Mouse (Mus musculus) limb, embryonic 10.5 days (tissue): Measurements from ENCODE around the gene Has1. TPM values are rescaled to one million over a fixed set of nuclear protein-coding genes. Genes with fewer than 3 reads are reported as not detected.

Experiments used
- DNase-seq: peaks from one replicate; pipeline ENCODE4 v3.0.0-alpha.2; 2017; ENCODE audit warnings: low spot score
- H3K27ac ChIP-seq: fragments of 300-500 bp; sonication (generic); 2 replicates; pipeline ENCODE4 v1.5.1; 2016; ENCODE audit warnings: mild to moderate bottlenecking
- H3K27me3 ChIP-seq: fragments of 300-500 bp; sonication (generic); 2 replicates; pipeline ENCODE4 v1.6.1; 2016; ENCODE audit warnings: low read depth, mild to moderate bottlenecking; ENCODE audit not compliant: poor library complexity, severe bottlenecking
- H3K36me3 ChIP-seq: fragments of 300-500 bp; sonication (generic); 2 replicates; pipeline ENCODE4 v1.6.1; 2016; ENCODE audit warnings: mild to moderate bottlenecking, moderate library complexity
- H3K4me1 ChIP-seq: fragments of 300-500 bp; sonication (generic); 2 replicates; pipeline ENCODE4 v1.6.1; 2016
- H3K4me3 ChIP-seq: fragments of 300-500 bp; sonication (generic); 2 replicates; pipeline ENCODE4 v1.5.1; 2016; ENCODE audit warnings: mild to moderate bottlenecking, moderate library complexity
- H3K9me3 ChIP-seq: fragments of 300-500 bp; sonication (generic); replicated peaks from 2 replicates; pipeline ENCODE4 v1.6.1; 2016; ENCODE audit warnings: mild to moderate bottlenecking
- WGBS: fragments of 180-500 bp; shearing (Covaris S2); methylation state at CpG from one replicate; pipeline ENCODE4 v1.1.7; 2016; 5-methylcytosine and 5-hydroxymethylcytosine counted together
- polyA plus RNA-seq: library from polyadenylated mRNA; unstranded; fragments of >200 nt; fragmentation: Nextera tagmentation; extraction: Ambion mirVana; gene quantifications from 2 replicates; pipeline ENCODE4 v1.2.1, GENCODE M21; 2016

Gene Has1
- 1.2 and 2.1 TPM in 2 replicates for polyA plus RNA-seq

DNA sequence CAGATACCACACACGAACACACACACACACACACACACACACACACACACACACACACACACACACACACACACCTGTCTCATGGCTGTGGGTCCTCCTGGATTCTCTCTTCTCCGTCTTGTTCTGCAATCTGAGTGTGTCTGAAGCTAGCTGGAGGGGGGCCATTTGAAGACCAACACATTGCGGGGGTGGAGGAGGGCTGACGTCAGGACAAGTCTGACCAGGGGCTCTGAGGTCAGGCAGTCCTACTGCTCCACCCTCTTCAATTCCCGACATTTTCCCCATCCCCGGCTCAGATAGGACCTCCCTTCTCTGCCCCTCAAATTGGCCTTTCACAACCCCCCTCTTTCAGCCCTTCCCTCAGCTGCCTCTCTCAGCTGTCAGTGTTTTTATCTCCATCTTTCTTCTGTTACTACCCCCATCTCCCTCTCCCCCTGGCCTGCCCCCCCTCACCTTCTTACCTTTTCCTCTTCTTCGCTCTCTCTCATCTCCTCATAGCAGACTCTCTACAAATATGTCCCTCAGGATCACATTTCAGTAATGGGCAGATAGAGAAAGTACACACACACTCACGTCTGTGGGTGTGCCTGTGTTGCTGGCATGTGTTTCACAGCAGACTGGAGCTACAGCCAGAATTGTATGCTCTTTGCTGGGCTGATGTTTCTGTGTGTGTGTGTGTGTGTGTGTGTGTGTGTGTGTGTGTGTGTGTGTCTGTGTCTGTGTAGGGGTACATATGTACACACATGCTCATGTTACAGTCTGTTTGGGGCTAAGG lies at the start of gene Has1:
Gene Has1, minus strand, starts transcription at position 142 of the 775 bp plus-strand sequence.
- H3K27ac ChIP-seq, result no peak within 1 kb of the TSS; the same call in 1 of the 2 replicates
- peaks cover 15% of the 10 kb centered on the region for H3K4me1 ChIP-seq
- H3K36me3 ChIP-seq, result peaks cover 2% of the 10 kb centered on the region; the same call in 1 of the 2 replicates
- peaks cover 9% of the 10 kb centered on the region for H3K27me3 ChIP-seq
- H3K4me3 ChIP-seq, result no peak within 1 kb of the TSS
- no peaks in the 10 kb centered on the region for H3K9me3 ChIP-seq
- DNase-seq, result peak; percentile 42
- 37% methylated on average over 8 of the region's 8 CpGs for WGBS

DNA sequence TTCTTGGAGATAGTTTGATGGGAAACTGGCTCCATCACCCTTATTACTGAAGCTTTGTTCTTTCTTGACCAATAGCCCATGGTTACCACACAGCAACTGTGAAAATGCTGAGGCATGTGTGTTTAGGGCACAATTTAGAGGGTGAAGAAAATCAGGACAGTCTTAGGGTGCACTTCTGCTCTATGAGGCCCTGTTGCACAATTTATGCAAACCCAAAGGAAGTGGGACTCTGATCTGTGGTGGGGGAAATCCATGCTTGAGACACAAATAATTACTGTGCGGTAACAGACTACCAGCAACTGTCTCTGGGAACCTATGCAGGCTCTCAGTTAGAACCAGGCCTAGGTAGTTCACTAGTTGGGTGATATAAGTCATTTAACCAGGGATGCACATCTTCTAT lies 45.8 kb upstream of the Has1 start:
- Histone ChIP-seq H3K27me3 (no peaks in the 10 kb centered on the region), H3K9me3 (no peaks in the 10 kb centered on the region), H3K27ac (no peak overlapping the region), H3K4me3 (no peak overlapping the region), H3K4me1 (no peaks in the 10 kb centered on the region), H3K36me3 (no peaks in the 10 kb centered on the region)
- no peak for DNase-seq
- WGBS, result 94% methylated on average over 1 of the region's 1 CpGs

DNA sequence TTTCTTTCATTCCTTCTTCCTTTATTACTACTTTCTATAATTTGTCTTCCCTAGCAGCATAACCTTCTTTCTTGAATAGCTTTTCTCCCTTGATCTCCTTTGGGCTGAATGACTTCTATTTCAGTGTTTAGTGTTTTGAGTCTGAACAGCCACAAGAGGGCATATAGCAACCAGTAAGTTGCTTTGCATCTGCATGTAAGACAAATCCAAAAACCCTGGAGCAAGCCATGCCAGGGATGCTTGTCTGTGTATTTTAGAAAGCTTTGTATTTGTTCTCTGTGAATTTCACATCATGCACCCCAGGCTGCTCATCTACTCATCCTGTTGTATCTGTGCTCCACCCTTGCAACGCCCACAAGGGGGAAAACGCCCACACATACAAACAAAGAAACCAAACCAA lies 44.3 kb upstream of the Has1 start:
- WGBS, result 85% methylated on average over 2 of the region's 2 CpGs

DNA sequence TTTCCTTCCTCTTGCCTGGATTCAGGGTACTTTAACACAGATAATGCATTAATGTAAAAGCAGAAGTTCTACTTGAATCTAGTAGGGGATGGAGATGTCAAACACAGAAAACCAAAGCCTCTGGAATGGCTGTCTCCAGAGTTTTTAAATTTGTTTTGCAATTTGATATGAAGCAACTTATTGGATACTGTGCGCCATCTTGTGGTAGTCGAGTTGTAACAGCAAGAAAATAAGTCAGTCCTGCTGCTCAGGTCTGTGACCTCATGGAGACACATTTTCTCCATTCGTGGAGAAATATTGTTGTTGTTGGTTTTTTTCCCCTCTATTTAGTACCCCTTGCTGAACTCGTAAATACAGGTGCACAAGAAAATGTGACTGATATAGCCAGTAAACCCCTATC lies 41.0 kb upstream of the Has1 start:
- Histone ChIP-seq H3K27me3 (no peaks in the 10 kb centered on the region), H3K36me3 (no peaks in the 10 kb centered on the region), H3K27ac (no peak overlapping the region), H3K4me3 (no peak overlapping the region), H3K4me1 (no peaks in the 10 kb centered on the region), H3K9me3 (no peaks in the 10 kb centered on the region)
- 10% methylated on average over 4 of the region's 4 CpGs for WGBS
- peak; percentile 31 for DNase-seq

More for the DNA sequence above, 44.3 kb upstream of the Has1 start:
- DNase-seq, result no peak
- no peaks in the 10 kb centered on the region for H3K36me3 ChIP-seq
- H3K27me3 ChIP-seq, result no peaks in the 10 kb centered on the region
- no peaks in the 10 kb centered on the region for H3K4me1 ChIP-seq
- no peak overlapping the region for H3K27ac ChIP-seq
- no peak overlapping the region for H3K4me3 ChIP-seq
- H3K9me3 ChIP-seq, result no peaks in the 10 kb centered on the region

DNA sequence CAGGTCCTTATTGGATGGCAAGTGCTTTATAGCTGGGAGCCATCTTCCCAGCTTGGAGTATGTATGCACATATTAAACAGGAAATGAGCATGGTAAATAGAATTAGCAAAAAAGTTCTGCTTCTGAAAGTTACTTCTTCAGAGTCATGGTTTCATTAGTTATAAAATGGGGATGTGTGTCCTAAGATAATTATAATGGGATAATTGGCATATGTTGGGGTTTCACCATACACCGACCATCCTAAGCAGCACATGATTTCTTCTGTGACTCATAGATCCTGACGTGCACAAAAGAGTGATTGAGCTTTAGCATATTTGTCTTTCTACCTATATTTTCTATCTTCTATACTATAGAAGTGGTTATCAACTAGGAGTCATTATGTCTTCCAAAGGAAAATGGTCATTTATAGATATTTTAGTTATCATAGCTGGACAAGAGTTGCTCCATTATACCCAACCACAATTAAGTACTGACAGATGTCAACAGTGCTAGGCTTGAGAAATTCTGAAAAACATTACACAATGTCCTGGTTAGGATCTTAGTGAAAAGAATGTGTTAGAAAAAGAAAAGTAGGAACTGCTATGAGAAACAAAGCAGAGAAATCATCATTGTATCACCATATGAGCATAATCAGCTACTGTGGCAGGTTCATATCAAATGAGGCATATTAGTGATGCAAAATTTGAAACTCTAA lies 34.9 kb upstream of the Has1 start:
- Histone ChIP-seq H3K4me3 (no peak overlapping the region), H3K4me1 (no peaks in the 10 kb centered on the region), H3K36me3 (no peaks in the 10 kb centered on the region), H3K27me3 (no peaks in the 10 kb centered on the region), H3K27ac (no peak overlapping the region), H3K9me3 (no peaks in the 10 kb centered on the region)
- 92% methylated on average over 2 of the region's 2 CpGs for WGBS
- DNase-seq, result no peak

DNA sequence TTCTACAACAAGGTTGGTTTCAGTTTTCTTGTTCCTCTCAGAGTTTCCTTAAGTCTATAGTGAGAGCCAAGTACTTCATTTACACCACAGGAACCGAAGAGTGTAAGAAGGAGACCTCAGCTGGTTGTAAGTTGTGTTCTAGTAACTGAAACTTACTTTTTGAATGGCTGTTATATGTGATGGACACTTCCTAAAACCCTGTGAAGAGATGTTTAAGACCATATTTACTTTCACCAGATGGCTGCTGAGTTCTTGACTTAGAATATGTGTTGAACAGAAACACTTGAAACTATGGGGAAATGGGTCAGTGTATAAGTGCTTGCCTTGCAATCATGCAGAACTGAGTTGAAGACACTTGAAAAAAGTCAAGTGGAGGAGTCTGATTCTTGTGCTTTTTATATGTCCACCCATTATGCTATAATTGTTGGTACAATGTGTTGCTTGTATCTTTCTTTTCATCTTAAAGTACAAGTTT lies 32.8 kb upstream of the Has1 start, which contains the start of the genes Fpr2 and Fpr3:
Gene Fpr2, plus strand, starts transcription at position 51 of the 475 bp plus-strand sequence.
Gene Fpr3, plus strand, starts transcription at position 79 of the 475 bp plus-strand sequence.
- H3K27ac ChIP-seq, result no peak within 1 kb of the TSS
- H3K4me3 ChIP-seq, result no peak within 1 kb of the TSS
- WGBS, result 67% methylated on average over 1 of the region's 1 CpGs
- no peaks in the 10 kb centered on the region for H3K36me3 ChIP-seq
- H3K4me1 ChIP-seq, result no peaks in the 10 kb centered on the region
- H3K27me3 ChIP-seq, result no peaks in the 10 kb centered on the region
- DNase-seq, result no peak
- H3K9me3 ChIP-seq, result no peaks in the 10 kb centered on the region

DNA sequence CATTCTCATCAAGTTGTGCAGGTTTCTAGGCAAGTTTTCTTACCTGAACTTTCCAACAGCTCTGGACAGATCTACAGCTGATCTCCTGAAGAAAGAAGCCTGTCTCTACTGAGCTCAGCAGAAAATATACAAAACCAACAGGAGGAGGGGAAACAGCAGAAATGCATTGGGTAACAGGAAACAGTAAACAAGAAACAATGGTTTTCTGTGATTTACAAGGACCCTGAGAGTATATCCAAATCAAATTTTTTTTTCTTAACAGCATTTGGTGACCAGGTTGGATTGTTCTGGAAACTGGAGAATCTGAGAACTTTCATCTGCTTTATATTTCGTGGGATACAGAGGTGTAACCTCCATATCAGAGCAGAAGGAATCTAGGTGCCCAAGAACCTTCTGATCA lies 28.8 kb upstream of the Has1 start, which contains the start of gene Fpr1:
Gene Fpr1, minus strand, starts transcription at position 101 of the 400 bp plus-strand sequence.
- Histone ChIP-seq H3K27me3 (no peaks in the 10 kb centered on the region), H3K9me3 (no peaks in the 10 kb centered on the region), H3K4me3 (no peak within 1 kb of the TSS), H3K36me3 (no peaks in the 10 kb centered on the region), H3K27ac (no peak within 1 kb of the TSS), H3K4me1 (no peaks in the 10 kb centered on the region)
- no peak for DNase-seq
- WGBS, result 78% methylated on average over 1 of the region's 1 CpGs

DNA sequence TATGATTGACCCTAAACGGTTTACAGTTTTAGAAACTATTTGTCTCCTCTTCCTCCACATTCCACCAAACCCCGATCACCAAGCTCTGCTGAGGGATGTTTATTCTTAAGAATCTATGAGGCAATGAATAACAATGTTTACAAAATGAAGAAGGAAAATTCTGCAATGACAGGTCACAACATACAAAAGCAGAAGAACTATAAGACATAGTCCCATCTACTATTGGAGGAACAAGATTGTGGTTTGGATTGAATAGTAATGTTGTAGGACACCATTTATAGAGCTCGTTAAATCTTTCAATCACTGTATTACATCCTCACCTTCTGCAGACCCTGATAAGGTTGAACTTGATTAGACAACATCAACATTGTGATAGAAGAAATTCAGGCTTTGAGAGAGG lies 27.7 kb upstream of the Has1 start:
- Histone ChIP-seq H3K27ac (no peak overlapping the region), H3K27me3 (no peaks in the 10 kb centered on the region), H3K4me1 (no peaks in the 10 kb centered on the region), H3K9me3 (no peaks in the 10 kb centered on the region), H3K36me3 (no peaks in the 10 kb centered on the region), H3K4me3 (no peak overlapping the region)
- 82% methylated on average over 3 of the region's 3 CpGs for WGBS
- DNase-seq, result no peak

DNA sequence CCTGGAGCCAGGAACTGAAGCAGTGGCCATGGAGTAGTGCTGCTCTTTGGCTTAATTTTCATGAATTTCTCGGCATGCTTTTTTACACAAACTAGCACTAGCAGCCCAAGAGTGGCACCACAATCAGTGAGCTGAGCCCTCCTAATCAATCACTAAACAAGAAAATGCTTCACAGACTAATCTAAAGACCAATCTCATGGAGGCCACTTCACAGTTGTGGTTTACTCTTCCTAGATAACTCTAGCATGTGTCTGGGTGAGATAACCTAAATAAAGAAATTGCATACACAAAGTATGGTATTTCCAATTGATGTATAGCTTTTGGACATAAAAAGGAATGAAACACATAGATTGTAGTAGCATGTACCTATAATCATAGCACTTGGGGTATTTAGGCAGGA lies 24.3 kb upstream of the Has1 start:
- H3K36me3 ChIP-seq, result no peaks in the 10 kb centered on the region
- no peaks in the 10 kb centered on the region for H3K9me3 ChIP-seq
- no peaks in the 10 kb centered on the region for H3K4me1 ChIP-seq
- no peak for DNase-seq
- H3K27ac ChIP-seq, result no peak overlapping the region
- H3K4me3 ChIP-seq, result no peak overlapping the region
- no peaks in the 10 kb centered on the region for H3K27me3 ChIP-seq
- 72% methylated on average over 1 of the region's 1 CpGs for WGBS

DNA sequence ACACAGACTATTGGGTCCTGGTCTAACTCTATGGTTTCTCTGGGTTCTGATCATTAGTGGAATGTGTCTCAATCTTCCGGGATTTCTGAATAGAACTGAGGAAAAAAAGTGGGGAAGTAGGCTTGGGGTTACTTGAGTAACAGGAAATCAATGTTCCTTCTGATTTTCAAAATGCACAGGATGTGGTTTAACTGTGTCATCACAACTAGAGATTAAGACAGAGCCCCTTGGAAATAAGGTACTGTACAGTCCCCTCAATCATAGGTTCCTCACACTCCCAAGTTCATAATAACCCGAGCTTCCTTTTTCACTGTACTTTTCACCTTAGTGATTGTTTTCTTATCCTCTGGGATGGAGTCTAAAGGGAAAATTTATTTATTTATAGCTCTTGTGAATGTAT lies 16.7 kb upstream of the Has1 start:
- H3K4me3 ChIP-seq, result no peak overlapping the region
- H3K27ac ChIP-seq, result no peak overlapping the region
- 96% methylated on average over 2 of the region's 2 CpGs for WGBS
- no peak for DNase-seq
- H3K9me3 ChIP-seq, result no peaks in the 10 kb centered on the region
- no peaks in the 10 kb centered on the region for H3K36me3 ChIP-seq
- no peaks in the 10 kb centered on the region for H3K27me3 ChIP-seq
- H3K4me1 ChIP-seq, result no peaks in the 10 kb centered on the region

DNA sequence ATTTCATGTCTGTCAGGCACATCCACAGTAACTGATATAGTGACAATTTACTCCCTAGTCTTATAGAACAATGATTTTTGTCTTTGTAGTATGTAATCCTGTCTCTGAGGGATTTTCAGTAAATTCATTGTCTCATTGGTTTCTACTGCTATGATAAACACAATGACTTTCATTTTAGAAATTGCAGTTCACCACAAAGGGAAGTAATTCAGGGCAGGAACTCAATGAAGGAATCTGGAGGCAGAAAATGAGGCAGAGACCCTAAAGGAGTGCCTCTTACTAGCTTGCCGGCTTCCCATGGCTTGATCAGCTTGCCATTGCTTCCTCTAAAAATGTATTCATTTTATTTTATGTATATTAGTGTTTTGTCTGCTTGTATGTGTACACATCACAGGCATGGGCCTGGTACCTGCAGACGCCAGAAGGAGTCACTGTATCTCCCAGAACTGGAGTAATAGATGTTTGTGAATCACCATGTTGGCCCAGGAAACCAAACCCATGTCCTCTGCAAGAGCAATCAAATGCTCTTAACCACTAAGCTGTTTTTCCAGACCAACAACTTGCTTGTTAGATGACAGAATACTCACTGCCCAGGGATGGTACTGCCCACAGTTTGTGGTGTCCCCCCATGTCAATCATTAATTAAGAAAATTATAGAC lies 16.0 kb upstream of the Has1 start:
- no peak overlapping the region for H3K4me3 ChIP-seq
- H3K36me3 ChIP-seq, result peaks cover 1% of the 10 kb centered on the region
- no peaks in the 10 kb centered on the region for H3K4me1 ChIP-seq
- WGBS, result 83% methylated on average over 2 of the region's 2 CpGs
- H3K27ac ChIP-seq, result no peak overlapping the region
- H3K9me3 ChIP-seq, result no peaks in the 10 kb centered on the region
- no peak for DNase-seq
- no peaks in the 10 kb centered on the region for H3K27me3 ChIP-seq

DNA sequence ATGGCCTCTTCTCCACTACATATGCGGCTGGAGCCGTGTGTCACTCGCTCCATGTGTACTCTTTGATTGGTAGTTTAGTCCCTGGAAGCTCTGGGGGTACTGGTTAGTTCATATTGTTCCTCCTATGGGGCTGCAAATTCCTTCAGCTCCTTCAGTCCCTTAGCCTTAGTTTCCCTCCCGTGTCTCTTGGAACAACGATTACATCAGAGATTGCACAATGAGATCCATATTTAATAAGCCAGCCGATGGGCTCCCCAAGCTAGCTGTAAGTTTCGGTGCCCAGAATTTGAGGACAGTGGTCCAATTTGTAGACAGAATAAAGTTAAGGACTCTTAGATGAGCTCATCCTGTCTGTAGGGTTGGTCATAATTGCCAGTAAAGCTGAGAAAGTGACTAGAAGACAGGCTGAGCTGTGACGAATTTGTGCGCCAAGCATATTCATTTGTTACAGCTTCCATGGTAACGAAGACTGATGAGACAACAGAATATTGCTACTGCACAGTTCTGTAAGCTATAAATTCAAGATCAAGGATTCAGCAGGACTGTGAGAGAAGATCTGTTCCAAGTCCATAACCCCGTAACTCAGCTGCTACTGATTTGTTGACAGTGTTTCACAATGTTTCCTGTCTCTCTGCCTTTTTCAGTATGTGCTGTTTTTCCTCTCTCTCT lies 11.9 kb upstream of the Has1 start:
- H3K9me3 ChIP-seq, result no peaks in the 10 kb centered on the region
- DNase-seq, result no peak
- no peaks in the 10 kb centered on the region for H3K27me3 ChIP-seq
- peaks cover 28% of the 10 kb centered on the region for H3K36me3 ChIP-seq
- H3K27ac ChIP-seq, result no peak overlapping the region
- H3K4me3 ChIP-seq, result no peak overlapping the region
- WGBS, result 90% methylated on average over 11 of the region's 11 CpGs
- no peaks in the 10 kb centered on the region for H3K4me1 ChIP-seq
